Mouse (Mus musculus): ENCODE data around the gene Ubqln1.
A peak's percentile ranks its signal among the peaks of the same experiment; 100 is the strongest.

Gene Ubqln1

DNA sequence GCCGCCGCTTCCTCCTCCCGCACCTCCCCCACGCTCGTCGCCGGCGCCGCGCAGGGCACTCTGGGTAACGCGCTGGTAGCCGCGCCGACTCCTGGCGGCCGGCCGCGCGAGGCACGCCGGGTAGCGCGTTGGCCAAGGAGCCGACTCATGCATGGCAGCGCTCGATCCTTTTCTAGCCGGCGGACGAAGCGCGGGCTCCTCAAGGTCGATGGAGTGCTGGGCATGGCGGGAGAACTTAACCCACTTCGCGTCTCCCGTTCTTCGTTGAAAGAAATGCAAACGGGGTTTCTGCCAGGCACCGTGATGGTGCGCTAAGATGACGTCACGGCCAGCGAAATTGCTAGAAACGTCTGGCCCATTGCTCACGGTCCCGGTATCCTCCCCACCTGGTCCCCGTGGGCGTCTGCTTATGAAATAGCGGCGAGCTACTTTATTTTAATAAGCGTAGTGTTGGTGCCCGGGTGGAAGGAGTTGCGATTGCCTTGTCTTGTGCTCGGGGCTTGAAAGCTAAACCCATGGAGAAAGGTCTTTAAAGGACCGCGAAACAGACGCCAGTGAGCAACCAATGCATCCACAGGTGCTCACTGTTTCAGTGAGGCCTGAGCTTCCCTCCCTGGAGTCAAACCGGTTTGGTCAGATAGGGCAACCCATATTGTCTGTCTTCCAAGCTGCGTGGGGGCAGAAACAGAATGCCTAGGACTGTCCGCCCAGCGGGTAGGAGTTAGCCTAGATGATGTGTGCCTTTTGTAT lies at the start of gene Ubqln1:
TSS of gene Ubqln1 (minus strand) at position 62 of the 750 bp plus-strand sequence.
- DNase-seq (ENCODE audit: low spot score in 2 of 2) = peak; percentile 87 to 94

DNA sequence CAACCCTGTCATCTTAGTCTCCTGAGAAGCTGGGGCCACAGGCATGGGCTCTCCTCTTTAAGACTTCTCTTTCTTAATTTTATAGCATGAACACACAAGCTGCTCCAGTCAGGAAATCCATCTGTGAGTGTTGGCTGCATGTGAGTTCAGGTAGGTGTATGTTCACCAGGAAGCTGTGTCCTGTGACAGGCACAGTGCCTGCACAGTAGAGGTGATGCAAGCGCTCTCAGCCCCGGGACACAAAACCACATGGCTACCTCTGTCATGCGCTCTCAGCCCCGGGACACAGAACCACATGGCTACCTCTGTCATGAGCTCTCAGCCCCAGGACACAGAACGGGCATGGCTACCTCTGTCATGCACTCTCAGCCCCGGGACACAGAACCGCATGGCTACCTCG lies 48.1 kb upstream of the Ubqln1 start:
- DNase-seq (ENCODE audit: low spot score in 2 of 2) = no peak

DNA sequence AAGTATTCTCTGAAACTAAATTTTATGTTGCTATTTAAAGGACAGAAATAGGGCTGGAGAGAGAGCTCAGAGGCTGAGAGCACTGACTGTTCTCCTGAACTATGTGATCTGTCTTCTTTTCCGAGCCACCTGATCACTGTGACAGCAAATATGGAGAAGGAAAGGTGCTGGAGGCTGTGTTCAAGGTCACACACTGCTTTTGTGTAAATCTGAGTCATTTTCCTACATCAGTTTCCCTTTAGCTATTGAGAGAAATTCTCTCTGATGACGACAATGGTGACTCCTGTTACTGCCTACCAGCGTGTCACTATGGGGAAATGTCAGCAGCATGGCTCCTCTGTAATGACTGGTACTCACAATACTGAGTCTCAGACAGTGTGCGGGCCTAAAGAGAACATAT lies 46.2 kb upstream of the Ubqln1 start:
- DNase-seq (ENCODE audit: low spot score in 2 of 2) = no peak

DNA sequence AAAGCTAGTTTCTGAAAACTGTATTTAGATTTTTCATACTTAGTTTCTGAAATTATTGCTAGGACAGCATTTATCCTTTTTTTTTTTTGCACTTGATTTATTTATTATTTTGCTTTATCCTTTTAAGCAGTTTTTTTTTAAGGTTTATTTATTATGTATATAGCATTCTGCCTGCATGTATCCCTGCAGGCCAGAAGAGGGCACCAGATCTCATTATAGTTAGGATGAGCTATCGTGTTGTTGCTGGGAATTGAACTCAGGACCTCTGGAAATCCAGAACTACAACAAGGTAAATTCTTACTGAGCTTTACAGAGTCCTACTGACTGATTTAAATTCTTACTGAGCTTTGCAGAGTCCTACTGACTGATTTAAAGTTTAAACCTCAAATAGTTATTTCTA lies 37.8 kb upstream of the Ubqln1 start:
- DNase-seq (ENCODE audit: low spot score in 2 of 2) = no peak

DNA sequence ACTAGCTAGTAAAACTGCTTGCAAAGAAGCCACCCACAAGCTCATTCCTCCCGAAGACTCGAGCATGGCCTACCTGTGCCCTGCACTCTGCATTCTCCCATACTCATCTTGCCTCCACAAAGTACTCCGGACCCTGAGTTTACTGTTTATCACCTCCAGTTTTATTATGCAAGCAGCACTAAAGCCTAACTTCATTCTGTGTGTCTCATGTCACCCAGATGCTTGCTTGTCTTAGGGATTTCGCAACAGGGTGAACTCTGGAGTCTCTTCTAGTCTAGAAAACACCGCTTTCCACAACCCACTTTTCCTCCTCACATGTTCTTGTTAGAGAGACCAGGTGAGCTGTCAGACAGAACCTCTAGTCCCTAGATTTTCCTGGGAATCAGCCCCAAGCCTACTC lies 33.5 kb upstream of the Ubqln1 start:
- no peak for DNase-seq (ENCODE audit: low spot score in 2 of 2)

DNA sequence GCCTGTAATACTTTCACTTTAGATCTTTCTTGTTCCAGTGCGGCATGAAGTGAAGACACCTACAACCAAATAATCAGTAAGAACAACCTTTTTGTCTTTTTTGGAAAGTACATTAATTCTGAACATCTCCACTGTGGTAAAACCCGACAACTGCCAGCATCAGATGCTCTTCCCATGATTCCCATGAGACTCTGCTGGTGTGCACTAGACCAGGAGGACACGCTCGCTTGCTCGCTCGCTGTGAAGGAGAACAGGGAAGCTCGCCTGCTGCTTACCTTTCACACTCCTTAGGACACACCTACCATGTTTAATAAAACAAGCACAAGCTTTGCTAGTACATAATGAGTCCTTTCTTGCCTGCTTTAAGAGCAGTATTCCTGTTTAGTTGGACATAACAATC lies 21.1 kb upstream of the Ubqln1 start:
- DNase-seq (ENCODE audit: low spot score in 2 of 2) = no peak

DNA sequence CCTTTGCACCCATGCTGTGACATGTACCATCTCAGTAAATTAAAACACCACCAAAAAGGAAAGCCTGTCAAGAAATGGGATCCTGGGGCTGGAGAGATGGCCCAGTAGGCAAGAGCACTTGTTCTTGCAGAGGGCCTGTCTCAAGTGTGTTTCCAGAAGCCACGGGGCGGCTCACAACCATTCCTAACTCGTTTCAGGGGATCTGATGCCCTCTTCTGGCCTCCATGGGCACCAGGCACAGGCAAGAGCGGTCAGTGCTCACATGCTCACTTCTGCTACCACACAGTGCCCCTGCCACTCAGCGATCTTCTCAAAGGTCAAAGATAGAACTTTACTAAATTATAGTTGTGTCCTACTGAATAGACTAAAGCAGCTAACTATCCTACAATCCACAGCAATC lies 17.2 kb upstream of the Ubqln1 start:
- DNase-seq (ENCODE audit: low spot score in 2 of 2) = peak; percentile 23 to 65

DNA sequence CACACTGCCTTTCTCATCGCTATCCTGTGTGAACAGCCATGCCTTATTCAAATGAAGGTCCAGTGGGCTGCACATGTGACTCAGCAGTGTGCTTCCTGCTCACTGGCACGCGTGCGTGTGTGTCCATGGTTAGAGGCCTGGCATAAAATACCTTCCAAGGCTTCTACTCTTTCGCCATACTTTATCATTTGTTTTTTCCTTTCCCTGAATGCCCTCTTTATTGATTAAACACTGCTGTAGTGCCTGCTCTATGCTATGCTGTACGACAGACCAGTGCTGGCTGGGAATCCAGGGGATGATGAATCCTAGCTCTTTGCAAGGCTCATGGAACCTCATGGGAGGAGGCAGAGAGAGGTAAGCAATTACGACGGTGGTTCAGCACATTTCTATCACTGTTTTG lies 16.6 kb upstream of the Ubqln1 start:
- DNase-seq (ENCODE audit: low spot score in 2 of 2) = no peak

DNA sequence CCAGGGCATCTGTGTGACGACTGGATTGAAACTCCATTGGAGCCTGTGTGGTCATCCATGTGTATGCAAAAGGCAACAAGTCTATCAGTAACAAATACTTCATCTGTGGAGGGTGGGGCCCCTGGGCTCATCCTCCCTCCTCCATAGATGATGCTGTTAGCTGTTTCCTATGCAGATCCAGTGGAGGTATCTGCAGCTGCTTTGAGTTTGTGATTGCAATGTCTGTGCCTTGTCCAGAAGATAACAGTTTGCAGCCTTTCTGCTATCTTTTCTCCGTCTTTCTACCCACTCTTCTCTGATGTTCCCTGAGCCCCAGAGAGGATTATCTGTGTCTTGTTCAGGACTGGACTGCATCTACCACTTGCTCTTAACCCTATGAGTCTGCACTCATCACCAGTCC lies 13.2 kb upstream of the Ubqln1 start:
- DNase-seq (ENCODE audit: low spot score in 2 of 2) = no peak

DNA sequence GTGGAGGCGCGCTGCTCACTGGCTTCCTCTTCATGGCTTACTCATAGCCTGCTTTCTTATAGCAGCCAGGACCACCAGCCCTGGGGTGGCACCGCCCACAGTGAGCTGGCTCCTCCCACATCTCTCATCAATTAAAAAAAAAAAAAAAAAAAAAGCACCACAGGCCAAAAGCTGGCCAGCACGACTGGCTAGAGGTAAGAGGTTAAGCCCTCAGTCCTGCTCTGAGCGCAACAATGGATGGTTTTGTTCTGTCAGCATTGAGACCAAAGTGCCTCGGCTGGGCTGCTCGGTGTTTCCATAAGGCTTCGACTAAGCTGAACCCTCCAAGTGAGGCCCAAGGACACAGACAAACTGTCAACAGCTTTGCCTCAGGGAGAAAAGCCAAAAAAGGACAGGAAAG lies 10.2 kb upstream of the Ubqln1 start:
- no peak for DNase-seq (ENCODE audit: low spot score in 2 of 2)

DNA sequence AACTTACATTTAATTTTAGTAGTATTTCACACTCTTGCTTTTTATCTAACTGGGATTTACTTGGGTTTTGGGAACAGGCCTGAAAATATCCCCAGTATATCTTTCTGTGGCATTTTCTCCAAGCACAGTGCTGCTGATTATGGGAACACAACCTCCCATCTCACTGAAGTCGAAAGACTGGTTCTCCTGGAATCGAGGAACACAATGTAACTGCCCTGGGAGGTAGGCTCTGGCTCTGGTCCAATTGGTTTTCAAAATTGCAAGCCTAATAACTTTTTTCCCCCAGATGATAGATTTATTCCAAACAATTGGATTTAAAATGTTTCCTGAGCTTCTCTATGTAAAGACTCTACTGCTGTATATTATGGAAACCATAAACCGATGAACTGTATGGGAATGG lies 4.8 kb upstream of the Ubqln1 start:
- no peak for DNase-seq (ENCODE audit: low spot score in 2 of 2)

DNA sequence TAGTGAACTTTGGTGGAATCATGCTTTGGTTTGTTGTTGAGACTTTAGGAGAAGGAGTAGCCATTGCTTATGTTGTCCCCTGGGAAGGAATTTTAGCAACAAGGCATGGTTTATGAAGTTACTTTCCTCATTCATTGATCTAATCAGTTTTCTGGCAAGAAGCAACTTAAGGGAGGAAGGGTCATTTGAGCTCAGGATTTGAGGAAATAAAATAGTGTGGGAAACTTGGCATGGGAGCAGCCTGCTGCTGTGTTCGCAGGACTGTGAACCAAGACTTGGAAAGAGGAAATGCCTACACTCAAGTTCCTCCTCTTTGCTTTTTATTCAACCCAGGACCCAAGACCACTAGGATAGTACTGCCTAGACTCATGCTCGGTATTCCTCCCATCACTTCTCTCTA lies 2.1 kb upstream of the Ubqln1 start:
- DNase-seq (ENCODE audit: low spot score in 2 of 2) = no peak

DNA sequence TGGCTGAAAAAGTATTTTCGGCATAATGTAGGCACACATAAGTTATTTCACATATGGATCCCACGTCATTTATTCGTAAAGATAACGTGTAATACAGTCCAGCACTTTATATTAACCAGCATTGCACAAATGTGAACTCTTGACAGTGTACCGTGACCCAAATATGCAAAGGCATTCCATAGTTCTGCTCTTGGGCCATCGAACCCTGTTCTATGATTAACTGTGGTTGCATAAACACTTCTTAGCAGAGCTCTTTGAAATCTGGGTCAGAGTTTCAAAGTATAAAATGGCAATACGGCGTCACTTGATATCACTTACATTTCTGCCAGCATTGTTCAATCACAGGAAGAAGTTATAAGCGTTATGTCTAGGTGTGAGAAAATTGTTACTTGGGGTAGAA lies 942 bp upstream of the Ubqln1 start:
- no peak for DNase-seq (ENCODE audit: low spot score in 2 of 2)

DNA sequence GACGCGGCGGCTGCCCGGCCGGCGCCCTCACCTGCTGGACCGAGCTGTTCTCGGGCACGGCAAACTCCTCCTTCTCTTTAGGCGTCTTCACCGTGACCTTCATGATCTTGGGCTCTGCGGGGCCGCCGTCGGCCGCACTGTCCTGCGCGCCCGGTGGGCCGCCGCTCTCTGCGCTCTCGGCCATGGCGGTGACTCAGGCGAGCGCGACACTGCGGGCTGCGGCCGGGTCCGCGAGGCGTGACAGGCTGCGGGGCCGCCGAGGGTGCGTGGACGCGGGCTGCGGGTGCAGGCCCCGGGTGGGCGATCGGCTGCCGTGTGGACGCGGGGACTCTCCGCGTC lies 231 bp downstream of the Ubqln1 start:
- DNase-seq (ENCODE audit: low spot score in 2 of 2) = no peak

DNA sequence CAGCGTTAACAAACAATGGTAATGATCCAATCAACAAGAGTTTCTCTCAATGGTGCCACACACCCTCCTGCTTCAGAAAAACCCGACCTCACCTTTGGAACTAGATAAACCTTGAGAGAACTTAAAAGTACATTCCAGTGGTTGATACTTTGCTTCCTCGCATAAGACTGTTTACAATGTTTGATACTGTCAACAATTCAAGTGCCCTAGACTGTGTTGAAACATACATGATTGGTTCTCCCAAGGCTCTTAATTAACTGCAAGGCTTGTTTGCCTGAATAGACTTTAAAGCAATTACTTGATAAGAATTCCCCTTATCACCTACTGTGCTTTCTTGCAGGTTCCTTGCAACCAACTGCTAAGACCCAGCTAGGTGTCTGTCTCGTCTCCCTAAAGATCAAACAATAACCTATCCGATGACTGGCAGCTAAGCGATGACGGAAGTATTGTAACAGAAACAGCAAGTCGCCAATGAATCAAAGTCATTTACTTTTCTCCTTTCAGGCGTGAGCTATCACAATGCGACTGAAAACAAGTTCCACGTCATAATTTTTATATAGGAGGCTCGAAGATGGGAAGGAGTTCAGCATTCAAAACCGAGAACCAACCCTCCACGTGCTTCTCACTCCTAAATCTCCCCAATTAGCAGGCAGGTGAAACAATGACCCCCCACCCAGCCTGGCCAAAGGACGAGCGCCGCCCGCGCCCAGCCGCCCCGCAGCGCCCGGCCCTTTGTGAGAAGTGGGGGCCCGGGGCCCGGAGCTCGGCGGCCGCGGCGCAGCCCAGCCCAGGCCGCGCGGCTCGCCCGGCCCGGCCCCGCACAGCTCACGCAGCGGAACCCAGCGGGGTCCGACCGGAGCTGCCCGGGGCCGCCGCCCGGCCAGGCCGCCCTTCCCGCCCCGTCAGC lies 854 bp downstream of the Ubqln1 start:
- DNase-seq (ENCODE audit: low spot score in 2 of 2) = no peak

DNA sequence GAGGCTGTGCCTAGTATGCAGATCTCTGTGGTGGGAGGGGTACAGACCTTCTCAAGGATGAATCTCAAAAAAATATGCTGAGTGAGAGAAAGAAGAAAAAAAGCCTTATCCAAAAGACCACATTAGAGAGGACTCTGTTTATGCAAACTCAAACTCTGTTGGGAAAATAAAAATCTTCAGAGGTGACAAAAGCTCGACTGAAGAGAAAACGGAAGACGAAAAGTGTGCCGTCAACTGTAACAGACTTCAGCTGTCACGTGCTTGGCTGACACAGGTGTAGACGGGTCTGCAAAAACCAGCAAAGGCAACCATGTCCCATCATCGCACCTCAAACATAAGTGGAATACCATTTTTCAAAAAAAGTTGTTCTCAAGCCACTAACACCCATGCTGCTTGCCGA lies 1.7 kb downstream of the Ubqln1 start:
- no peak for DNase-seq (ENCODE audit: low spot score in 2 of 2)

DNA sequence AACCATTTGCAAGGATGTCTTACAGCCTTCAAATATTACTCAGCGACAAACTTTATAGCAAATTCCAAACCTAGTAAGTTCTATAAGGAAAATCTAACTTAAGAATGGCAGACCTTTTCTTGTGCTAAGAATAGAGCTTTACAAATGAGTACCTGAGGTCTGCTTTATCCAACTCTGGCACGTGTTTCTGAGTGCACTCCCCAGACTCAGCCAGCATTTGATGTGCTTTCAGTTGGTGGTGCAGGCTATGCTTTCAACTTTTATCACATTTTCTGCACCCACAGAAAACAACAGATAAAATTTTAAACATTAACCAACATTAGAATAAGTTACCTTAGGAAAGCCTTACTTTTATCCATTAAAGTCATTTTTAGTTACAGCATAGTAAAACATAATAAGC lies 2.9 kb downstream of the Ubqln1 start:
- DNase-seq (ENCODE audit: low spot score in 2 of 2) = no peak

DNA sequence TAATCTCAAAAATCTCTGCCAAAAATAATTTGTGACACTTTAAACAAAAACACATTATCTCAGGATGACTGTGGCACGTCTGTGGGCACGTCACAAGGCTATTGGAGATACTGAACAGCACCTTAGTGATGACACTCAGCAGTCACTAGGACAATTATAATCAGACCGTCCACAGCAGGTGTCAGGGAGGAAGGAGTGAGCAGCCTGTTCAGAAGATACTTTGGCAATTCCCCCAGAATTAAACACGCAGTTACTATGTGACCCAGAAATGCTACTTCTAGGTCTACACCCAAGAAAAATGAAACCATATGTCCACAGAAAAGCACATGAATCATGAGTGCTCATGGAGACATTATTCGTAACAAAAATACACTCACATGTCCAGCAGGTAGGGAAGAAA lies 5.0 kb downstream of the Ubqln1 start:
- no peak for DNase-seq (ENCODE audit: low spot score in 2 of 2)

DNA sequence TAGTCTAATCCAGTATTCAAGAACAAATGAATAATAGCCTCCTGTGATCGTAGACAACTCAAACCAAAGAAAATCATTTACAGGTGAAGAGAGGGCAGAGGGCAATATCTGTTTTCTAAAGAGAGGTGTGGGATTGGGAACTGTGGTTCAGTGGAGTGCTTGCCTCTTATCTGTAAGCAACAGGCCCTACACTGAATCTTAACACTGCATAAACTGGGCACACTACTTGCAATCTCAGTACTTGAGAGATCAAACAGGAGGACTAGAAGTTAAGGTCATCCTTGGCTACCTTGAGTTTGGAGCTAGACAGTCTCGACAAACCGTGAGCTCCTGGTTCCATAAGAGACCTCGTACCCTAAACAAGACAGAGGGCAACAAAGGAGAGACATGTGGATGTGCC lies 9.4 kb downstream of the Ubqln1 start:
- no peak for DNase-seq (ENCODE audit: low spot score in 2 of 2)

DNA sequence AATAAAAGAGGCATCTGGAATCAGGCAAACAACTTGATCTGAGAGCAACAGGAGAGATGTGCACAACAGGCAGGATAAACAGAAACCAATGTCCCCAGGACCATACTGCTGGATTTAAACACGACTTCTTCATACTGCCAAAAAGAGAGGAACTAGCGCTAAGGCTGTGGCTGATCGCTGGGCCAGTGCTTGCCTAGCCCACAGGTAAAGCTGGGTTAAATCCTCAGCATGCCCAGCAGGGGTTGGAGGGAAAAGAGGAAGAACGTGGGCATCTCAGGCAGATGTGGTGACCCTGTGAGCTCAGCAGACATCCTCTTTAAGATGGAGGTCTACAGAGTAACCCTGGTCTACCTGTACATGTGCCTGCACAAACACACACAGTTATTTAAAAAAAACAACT lies 10.5 kb downstream of the Ubqln1 start:
- no peak for DNase-seq (ENCODE audit: low spot score in 2 of 2)

DNA sequence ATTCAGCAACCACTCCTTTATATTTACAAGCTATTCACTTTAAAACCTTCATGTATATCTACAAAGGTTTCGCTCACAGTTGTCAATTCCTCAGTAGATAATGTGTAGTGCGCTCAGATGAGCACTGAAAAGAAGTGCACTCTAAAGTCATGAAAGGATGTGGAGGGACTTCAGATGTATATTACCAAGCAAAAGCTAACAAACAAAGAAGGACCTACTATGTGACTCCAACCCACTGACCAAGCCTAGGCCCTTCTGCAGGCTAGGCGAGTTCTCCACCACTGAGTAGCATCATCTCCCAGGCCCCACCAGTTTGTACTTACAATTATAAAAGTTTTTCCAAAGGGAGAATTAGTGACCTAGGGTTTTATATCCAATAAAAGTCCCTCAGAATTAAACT lies 11.3 kb downstream of the Ubqln1 start:
- no peak for DNase-seq (ENCODE audit: low spot score in 2 of 2)

DNA sequence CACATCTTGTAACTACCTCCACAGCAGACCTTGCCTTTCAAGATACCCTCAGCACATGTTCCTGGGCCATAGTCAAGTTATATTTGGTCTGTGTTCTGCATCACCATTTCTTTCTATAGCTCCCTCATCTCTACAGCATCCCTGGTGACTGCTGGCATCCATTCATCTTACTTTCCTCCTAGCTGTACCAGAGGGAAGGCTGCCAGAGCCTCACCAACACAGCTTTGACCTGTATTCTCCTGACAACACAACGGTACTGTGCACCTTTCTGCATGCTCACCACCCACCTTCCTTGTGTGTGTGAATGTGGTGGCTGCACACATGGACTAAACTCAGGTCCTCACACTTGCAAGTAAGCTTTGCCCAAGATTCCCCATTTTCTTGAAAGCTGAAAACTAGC lies 12.6 kb downstream of the Ubqln1 start:
- no peak for DNase-seq (ENCODE audit: low spot score in 2 of 2)

DNA sequence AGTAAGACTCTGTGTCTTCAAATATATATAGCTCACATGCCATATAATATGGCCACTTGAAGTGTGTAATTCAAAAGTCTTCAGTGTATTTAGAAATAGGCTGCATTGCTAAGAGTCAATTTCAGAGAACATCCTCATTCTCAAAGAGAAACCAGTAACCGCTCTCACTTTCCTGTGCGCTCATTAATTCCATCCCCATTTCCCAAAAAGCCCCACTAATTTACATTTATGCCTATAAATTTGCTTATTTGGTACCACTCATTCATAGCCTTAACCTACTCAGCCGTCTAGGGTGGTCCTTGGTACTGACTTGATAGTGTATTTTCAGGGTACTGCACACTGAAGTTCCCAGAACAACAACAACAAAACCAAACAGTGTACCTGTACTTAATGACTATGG lies 13.5 kb downstream of the Ubqln1 start:
- no peak for DNase-seq (ENCODE audit: low spot score in 2 of 2)

Data from spleen, postnatal 4 days (tissue).